Mouse (Mus musculus) lung, adult 2 months (tissue): Measurements from ENCODE around the gene Apex1.

ENCODE experiments used
- CTCF ChIP-seq: fragments of 200-500 bp; IDR thresholded peaks from 2 replicates; pipeline ENCODE4 v1.5.1; 2011; ENCODE audit warnings: mild to moderate bottlenecking, low read length, control low read depth; ENCODE audit not compliant: insufficient read depth
- POLR2A ChIP-seq: fragments of 200-500 bp; IDR thresholded peaks from 2 replicates; pipeline ENCODE4 v1.6.1; 2011; ENCODE audit warnings: low read depth, mild to moderate bottlenecking, control low read depth, low read length, borderline replicate concordance; ENCODE audit errors: extremely low read depth

GRCm38 (mm10) chr14:50895985-50896746 lies 28.6 kb upstream of the Apex1 start:
- TF ChIP-seq POLR2A, result no peak
- TF ChIP-seq CTCF, result no peak
